Mouse (Mus musculus) left cerebral cortex, adult 11 months (tissue): ENCODE data around the gene Glmn.

Experiments
- DNase-seq: peaks from one replicate; pipeline ENCODE4 v3.0.0; 2022; ENCODE audit warnings: low spot score

Glmn gene

GRCm38 (mm10) chr5:107516087-107516486 lies 81.6 kb downstream of the Glmn start:
- DNase-seq, result no peak

GRCm38 (mm10) chr5:107515453-107515852 lies 82.2 kb downstream of the Glmn start:
- no peak for DNase-seq

DNA sequence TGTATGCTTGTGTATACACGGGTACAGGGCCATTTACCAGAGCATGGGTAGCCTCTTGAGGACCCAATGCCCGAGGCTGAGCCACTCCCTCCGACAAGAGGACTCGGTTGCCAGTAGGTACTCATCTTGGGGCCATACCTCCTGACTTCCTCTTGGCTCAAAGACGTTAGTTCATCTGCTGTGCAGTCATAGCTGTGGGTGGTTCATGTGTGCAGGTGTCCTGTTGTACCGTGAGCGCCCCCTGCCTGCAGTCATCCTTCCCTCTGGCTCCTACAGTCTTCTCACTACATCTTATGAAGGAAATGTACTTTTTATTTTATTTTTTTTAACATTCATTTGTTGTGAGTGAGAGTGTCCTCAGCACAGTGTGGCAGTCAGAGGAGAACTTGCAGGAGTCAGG lies 84.1 kb downstream of the Glmn start:
- DNase-seq, result no peak

DNA sequence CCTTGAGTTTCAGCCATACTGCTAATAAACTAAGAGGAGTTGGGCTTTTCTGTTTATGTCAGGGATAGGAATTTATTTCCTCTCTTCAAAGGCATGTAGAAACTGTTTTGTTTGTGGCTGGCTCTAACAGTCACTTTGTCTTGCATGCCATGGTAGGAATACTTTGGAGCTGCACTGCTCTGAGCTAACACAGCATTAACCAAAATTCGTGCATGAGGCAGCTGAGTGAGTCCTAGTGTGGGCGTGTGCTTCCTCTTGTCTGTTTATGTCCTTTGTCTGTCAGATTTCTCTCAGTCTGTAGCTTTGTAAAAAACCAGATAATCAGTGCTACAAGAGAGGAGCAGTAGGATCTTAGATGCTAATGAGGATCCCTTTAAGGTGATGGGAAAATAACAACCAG lies 86.4 kb downstream of the Glmn start:
- DNase-seq, result no peak

DNA sequence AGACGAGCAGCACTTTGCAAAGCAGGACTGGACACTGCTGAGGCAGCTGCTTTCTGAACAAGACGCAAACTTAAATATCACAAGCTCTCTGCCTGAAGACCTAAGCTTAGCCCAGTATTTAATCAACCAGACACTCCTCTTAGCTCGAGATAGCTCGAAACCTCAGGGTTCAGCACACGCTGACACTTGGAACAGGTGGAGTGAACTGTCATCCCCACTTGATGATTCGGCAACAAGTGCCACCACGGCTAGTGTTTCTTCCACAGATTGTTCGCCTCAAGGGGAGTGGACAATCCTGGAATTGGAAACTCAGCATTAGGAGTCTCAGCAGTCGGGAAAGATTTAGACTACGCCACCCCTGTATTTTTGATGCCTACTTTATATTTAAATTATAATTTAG lies 87.2 kb downstream of the Glmn start:
- DNase-seq, result no peak

DNA sequence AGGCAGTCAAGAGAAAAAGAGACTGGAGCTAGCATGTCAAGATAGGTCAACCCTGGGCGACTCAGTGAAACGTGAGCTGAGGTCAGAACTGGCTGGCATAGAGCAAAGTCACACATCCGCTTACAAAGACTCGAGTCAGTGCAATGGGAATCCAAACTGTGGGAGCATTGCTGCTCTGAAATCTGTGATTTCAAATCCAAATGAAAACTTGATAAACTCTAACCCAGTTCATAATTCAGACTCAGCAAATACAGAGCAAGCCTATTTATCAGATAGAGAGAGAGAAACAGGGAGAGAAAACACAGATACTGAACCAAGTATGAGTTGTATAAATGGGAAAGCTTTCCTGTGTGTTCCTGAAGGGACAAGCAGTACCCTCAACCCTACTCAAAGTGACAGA lies 90.4 kb downstream of the Glmn start, which contains the start of gene Gm42669:
Gene Gm42669 (plus strand): TSS at position 301 of the 400 bp plus-strand sequence.
- no peak for DNase-seq

DNA sequence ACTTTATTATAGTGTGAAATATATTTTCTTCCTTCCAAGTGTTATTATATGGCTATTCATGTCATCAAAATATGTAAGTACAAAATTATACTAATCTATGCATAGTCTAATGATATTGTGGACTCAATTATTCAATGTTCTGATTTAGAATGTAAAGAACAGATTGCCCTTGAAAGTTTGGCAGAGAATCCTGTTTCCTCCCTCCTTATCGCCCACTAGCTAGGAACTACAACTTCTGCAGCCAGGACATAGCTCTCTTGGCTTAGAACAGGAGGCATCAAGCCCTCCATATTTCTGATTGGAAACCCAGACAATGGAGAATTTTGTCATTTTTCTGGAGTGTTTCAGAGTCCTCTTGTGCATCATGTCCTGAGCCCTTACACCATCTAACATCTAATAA lies 96.9 kb downstream of the Glmn start:
- no peak for DNase-seq

- DNase-seq, result no peak
These were observed 97.7 kb downstream of the Glmn start for GRCm38 (mm10) chr5:107499891-107500535.
